Mouse (Mus musculus) ovary, adult 18-20 months (tissue): ENCODE results near the gene Pdzd2.
A peak's percentile ranks its signal among the peaks of the same experiment; 100 is the strongest.

Experiments used
- DNase-seq: peaks from one replicate; pipeline ENCODE4 v3.0.0; 2022; ENCODE audit warnings: low spot score, mixed read lengths

Pdzd2 gene

DNA sequence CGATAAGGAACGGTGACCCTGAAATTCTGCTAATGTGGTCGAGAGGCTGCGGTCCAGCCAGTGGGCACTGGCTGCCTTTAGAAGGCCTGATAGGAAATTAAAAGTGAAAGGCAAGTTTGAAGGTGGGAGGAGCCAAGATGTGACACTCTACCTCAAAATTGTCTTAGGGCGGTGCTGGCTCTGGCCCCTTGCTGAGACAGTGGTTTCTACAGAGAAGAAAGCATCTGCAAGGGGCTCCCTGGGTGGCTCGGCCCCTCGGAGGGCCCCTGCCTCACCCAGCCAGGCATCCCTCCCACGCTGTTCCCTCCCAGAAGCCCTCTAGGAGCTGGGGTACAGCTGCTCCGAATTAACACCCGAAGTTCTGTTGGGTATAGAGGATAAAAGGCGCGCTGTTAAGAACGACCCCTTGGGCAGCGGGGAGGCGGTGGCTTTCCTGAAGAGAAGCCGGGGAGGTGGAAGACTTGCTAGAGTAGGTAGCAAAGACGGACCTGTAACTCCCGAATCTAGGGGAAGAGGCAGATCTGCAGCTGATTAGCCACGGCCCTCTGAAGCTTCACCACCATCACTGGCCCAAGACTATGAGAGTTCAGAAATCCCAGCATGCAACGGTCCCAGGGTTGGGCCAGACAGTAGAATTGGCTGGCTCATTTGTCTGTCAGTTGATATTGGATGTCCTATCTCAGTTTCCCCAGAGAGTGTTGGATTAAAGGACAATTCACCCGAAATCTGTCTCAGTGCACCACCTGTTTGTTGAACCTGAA, 71.8 kb downstream of the Pdzd2 start:
- DNase-seq: peak; percentile 5

DNA sequence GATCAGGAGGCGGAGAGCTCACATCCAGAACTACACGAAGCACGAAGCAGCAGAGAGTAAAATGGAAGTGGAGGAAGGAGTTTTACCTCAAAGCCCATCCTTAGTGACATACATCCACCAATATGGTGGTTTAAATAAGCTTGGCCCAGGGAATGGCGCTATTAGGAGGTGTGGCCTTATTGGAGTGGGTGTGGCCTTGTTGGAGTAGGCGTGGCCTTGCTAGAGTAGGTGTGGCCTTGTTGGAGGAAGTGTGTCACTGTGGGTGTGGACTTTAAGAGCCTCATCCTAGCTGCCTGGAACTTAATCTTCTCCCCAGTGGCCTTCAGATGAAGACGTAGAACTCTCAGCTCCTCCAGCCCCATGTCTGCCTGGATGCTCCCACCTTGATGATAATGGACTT, 73.8 kb downstream of the Pdzd2 start:
- no peak for DNase-seq

DNA sequence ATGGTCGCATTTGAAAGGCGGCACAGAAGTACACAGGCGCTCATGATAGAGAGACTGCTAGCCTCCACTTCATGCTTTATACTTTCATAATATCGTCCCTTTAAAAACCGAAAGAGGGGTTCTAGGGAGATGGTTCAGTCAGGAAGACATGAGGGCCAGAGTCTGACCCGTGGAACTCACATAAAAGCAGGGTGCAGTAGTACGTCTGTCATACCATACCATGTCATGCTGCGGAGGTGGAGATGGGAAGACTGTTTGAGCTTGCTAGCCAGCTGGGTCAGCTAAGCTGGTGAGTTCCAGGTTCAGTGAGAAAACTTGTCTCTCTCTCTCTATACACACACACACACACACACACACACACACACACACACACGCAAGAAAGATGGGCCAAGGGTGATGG, 76.4 kb downstream of the Pdzd2 start:
- DNase-seq: no peak

DNA sequence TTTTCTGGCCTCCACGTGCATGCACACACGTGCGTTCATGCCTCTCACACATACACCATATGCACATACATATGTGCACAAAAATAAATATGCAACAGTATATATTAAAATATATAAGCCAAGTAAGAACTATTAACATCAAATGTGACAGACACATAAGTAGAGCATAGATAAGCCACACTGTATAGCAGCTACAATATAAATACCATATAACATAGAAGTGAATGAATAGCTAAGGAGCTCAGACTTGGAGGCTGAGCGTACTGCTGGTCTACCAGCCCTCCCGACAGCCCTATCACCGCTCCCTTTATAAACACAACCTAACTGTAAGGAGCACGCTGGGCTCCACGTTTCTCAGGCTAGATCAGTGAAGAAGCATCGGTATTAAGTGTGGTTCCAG, 79.4 kb downstream of the Pdzd2 start:
- no peak for DNase-seq

DNA sequence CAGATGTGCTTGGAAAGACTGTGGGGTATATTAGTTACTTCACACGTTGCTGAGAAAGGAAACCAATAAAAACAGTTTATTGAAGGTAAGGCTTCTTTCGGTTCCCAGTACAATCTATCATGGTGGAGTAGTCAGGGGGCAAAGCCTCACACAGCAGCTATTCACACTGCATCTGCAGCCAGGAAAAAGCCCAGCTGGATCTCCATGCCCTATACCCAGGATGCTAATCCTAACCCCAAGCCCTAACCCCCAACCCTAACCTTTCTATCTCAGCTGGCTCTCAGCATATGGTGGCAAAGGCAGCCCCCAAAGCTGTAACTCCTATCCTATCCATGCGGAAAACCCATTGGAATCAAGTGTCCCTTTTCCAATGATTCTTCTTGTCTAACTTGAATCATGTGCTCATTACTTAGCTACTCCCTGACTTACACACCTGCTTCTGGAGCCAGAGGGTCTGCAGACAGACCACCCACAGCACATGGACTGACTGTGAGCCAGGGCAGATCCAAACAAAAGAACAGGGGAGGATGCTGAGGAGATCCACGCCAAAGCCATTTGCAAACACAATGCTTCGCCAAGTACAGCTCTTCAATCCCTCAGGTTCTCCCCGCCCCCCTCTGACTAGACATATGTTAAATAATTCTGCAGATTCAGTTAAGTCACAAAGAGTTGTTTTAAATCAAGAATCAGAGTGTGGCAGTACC, 83.6 kb downstream of the Pdzd2 start:
- no peak for DNase-seq

DNA sequence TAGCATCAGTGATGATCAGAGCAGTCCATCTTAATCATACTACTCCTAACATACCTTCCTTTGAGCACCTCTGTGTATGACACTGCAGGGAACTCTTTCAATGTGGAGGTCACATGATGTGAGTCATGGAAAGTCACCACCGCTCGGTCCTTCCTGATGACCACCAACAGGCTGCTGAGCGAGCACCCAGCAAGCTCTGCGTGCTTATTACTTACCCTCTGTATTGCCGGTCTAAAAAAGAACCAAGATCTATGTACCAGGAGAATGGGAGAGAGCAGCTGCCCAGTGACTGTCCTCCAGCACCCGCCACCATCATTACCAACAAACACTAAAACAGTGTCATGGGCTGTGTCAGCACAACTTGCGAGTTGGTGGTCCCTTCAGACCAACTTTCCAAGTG, 84.4 kb downstream of the Pdzd2 start:
- DNase-seq: no peak

DNA sequence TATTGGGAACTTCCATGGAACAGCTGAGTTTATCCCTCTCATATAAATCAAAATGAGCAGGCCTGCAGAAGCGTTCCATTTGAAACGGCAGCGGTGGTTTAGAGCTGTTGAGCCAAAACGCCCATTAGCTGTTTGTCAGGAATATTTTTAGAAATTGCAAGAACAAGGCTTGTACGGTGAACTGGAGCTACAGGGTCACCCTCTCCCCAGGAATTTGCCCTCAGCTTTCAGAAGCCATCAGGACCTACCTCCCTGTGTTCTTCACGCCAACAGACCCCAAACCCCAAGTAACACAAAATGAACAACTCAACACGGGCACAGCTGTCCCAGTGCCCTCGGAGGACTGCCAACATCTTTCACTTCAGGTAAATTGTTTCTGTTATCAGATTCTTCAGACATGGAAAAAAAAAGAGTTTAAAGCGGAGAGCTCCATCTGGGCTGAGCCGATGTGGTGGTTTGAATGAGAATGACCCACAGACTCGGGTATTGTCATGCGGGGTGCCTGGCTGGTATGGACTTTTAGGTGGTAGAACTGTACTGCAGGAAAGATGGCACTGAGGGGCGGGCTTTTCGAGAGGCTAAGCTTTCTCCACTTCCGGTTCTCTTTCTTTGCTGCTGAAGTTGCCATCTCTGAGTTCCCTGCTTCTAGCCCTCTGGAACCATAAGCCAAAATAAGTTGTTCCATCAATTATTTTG, 87.2 kb downstream of the Pdzd2 start:
- no peak for DNase-seq

DNA sequence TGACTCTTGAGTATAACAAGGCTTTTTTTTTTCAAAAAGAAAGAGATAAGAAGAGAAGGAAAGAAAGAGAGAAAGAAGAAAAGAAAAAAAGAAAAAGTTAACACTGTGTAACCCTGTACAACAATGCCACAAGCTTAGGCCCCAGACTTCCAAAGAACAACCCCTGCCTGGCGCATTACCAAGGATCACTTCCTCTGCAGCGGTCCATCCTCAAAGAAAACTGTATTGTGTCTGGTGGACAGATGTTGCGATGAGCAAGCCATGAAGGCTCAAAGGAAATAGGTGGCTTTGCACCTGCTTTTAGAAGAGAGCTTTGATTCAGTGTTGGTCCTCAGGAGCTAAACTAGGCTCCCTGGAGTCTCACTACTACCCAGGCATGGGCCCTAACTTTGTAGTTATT, 89.5 kb downstream of the Pdzd2 start:
- no peak for DNase-seq

DNA sequence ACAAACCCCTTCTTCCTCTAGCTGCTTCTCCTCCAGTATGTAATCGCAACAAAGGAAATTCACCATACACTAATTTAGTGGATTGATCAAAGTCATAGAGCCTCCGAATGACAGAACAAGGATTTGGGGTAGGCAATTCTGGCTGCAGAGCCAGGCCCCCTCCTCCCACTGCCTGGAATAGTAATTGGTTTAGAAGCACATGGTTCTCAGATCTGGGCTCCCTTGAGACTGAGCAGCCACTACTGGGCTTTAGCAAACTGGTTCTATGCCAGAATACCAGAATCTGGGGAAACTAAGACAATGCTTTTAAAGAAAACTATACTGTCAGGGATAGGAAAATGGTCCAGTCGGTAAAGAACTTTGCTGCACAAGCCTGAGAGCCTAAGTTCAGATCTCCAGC, 90.0 kb downstream of the Pdzd2 start:
- no peak for DNase-seq

DNA sequence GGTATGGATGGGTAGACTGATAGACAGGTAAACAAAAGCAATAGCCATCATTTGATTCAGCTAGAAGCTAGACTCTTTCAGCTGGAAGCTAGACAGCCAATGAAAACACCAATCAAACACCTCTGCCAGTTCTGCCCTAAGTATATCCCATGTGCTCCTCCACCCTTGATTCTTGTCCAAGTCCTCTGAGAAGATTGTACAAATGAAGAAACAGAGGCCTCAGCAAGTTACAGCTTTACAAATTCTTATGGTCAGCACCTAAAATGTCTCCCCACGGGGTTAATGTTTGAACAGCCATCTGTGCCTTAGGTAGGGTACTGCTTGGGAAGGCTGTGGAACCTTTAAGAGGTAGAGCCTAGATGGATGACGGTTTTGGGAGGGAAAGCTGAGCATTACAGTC, 90.6 kb downstream of the Pdzd2 start:
- no peak for DNase-seq

DNA sequence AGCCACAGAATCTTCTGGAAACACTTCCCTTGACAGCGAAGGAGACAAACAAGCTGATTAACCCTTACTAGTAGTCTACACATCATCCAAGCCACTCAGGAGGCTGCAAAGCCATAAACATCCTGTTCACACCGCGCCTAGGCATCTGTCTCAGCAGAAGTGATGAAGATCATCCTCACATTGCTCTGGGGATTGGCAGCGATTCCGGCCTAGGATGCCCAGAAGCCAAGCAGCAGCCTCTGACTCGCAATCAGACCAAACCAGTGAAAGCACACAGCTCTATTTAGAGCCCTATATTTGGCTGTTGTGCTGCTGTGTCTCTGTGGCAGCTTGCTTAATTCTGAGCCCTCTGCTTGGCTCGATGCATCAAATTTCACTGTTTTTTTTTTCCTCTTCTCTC, 99.0 kb downstream of the Pdzd2 start:
- DNase-seq: no peak

DNA sequence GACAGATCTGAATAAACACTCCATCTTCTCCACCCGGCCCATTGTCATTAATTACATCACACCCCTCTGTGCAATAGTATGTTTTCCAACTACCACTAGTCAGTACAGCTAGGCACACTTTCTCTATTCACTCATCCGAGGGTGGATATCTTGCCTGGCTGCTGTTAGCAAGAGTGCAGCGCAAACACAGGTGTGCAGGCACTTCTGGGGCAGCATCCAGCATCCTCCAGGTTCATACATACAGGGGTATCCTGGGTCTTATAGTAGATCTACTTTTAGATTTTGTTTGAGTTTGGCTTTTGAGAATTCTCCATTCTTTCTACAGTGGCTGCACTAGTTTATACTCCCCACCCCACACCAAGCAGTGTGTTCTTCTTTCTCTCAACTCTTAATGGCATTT, 99.9 kb downstream of the Pdzd2 start:
- DNase-seq: no peak

DNA sequence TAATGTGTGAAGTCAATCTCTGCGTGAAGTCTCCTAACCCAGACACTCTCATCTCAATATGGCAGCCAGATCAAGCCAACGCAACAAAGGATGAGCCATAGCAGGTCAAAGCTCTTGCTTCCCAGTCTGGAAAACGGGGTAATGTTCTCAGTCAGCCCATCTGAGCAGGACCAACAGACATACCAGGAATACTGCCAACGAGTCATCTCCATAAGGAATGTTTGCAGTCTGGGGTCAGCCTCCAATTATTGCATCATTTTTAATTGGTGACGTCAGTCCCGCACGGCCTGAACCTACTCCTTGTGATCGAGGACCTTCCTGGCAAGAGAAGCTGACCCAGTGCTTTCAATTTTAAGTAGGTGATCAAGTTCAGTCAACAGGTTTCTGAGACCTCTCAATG, 100.5 kb downstream of the Pdzd2 start:
- no peak for DNase-seq

DNA sequence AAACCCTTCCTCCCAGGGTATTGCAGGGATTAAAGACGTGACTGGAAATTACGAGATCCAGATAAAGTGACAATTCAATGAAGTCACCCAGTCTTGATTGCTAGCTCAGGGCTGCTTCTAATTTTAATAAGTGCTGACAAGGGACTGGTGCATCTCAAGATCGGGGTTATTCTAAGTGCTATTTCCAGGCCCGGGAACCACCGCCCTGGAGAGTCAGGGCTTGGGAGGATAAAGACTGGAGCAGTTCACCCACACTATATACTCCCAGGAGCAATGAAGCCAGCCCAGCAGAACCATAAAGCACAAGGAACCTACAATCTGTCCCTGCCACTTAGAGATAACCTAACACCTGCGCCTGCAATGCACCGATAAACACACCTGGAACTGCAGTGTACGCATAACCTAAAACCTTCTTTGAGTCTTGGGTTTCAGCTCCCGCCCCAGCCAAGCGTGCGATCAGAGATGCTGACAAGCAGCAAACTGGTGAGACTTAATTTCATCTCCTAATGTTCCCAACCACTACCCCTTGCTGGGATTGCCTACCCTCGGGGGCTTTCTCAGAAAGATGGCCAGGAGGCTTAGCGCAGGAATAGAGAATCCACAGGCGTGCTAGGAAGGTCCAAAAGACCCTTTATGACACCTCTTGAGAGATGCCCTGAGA, 101.2 kb downstream of the Pdzd2 start:
- no peak for DNase-seq

DNA sequence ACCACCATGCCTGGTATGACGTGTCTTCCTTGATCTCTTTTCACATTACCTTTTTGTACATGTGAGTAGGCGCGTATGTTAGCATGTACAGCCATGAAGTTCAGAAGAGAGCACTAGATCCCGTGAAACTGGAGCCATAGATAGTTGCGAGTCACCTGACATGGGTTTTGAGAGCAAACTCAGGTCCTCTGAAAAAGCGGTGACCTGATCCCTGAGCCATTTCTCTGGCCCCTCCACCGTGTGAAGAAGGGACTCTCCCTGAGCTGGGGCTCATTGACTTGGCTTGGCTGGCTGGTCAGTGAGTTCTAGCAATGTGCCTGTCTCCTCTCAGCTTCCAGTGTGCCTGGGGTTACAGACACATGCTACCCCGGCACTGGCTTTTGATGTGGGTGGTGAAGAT, 102.2 kb downstream of the Pdzd2 start:
- no peak for DNase-seq

DNA sequence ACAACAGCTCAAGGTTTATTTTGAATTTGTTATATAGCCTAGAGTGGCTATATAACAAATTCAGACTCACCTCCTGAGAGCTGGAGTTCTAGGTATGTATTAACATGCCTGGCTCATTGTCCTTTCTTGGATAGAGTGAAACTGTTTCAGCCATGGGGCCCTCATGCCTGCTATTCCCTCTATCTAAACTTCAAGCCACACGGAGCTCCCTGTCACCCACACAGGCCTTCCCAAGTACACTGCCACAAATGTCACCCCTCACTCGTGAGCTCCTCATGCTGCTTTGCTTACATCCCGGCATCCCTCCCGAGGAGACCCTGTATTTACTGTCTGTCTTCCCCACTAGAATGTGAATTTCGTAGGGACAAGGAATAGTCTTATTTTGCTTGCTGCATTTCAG, 103.3 kb downstream of the Pdzd2 start:
- DNase-seq: no peak

DNA sequence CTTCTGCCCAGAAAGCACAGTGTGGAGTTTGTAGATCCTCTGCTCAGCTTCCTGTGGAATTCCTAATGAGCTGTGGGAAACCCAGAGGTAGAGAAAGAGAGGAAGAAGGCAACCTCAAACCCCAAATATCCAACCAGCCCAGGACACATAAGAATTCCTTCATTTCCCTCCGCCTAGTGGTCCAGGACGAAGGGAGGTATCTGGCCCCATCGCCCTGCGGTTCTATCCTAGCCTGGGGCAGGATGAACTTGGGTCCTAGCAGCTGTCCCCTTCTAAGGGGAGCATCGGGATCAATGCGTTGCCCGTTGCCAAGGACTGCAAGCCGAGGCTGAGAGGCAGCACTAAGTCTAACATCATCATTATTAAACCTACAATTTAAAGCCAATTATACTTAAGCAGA, 104.8 kb downstream of the Pdzd2 start:
- no peak for DNase-seq

DNA sequence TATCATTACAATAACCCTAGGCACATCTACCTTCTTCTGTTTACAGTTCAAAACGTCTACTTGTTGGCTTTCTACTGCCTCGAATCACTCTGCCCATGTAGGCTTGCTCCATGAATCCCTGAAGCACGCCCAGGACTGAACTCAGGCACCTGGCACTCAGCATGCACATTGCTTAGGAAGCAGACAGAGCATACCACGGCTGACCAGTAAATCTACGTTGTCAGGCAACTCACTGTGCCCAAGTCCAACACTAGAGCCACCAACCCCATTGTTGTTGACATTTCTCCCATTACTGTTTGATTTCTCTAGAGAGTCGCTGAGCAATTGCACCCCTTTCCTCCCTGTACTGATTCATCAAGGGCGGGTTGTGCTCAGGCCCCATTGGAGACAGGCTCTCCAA, 110.6 kb downstream of the Pdzd2 start:
- no peak for DNase-seq

DNA sequence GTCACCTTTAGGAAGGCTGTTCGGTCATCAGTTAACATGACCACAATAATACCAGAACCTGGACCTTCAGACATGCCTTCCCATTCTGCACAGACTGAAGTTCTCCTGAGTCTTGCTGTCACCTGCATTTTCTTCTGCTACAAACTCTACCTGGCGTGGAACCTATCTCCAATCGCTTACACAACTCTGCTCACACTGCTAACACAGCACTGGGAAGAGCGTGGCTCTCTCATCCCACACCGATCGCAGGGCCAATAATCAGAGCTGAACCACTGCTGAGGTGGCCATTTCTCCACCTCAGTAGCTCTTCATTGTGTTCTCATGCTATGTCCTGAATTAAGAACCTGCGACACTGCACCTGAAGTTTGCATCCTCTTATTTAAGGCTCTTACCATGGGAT, 111.3 kb downstream of the Pdzd2 start:
- no peak for DNase-seq

DNA sequence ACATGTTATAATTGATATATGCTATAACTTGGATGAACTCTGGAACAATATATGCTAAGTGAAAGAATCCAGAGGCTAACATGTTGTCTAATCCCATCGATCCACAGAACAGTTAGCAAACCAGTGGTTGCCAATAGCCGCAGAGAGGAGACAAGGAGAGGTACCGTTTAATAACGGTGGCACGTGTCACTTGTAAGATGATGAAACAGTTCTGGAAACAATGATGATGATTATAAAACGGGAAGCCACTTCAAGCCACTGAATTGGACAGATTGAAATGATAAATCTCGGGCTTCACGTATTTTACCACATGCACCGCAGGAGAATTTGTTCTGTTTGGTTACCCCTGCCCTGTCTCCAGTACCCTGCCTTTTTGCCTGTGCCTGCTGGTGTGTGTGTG, 112.8 kb downstream of the Pdzd2 start:
- DNase-seq: no peak

DNA sequence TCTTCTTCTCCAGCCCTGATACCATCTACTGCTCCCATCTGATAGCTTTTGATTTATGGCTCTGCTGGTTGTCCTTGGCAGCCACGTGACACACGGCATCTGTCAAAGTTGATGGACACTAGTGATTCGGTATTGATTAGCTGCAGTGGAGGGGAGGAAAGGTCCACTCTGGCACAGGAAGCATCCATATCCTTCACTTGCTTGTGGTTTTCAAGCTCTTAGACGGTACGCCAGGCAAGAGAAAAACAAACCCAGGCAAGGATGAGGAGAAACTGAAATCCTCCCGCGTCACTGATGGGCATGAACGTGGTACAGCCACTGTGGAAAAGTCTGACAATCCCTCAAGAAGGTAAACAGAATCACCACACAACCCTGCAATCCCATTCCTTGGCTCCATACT, 113.6 kb downstream of the Pdzd2 start:
- no peak for DNase-seq

DNA sequence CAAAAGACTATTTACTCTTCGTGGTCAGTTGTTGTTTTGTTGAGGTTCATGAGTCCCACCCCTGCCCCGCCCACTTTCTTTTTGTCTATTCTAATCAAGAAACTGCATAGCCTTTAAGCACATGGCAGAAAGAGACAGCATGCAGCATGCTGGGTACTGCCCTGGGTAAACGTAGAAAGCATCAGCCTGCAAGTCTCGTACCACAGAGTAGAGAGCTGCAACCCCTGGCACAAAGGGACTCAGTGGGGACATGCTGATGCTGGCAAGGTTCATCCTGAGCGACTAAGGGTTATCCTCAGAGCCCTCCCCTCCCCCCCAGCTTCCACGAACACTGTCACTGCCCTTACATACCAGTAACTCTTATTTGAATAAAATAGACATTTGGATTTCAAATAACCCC, 114.2 kb downstream of the Pdzd2 start:
- DNase-seq: no peak

DNA sequence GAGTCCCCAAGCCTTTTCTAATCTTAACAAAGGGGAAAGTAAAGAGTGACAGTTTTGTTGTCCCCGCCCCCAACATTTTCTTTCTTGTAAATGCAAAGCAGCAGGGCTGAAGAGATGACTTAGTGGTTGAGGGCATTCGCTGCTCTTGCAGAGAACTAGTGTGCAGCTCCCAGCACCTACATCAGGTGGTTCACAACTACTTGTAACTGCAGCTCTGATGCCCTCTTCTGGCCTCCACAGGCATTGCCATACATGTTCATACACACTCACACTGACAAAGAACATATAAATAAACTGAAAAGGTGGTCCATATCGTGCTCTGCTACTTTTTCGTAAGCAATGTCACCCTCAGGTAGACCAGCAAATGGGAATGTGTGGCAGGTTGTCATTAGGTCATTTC, 116.2 kb downstream of the Pdzd2 start:
- no peak for DNase-seq
